Mouse (Mus musculus) lung, postnatal 4 days (tissue): ENCODE measurements around the gene Fgg.

Experiments used
- DNase-seq, 2 experiments: peaks; one replicate each; pipeline ENCODE4 v3.0.0; 2021

Gene Fgg

DNA sequence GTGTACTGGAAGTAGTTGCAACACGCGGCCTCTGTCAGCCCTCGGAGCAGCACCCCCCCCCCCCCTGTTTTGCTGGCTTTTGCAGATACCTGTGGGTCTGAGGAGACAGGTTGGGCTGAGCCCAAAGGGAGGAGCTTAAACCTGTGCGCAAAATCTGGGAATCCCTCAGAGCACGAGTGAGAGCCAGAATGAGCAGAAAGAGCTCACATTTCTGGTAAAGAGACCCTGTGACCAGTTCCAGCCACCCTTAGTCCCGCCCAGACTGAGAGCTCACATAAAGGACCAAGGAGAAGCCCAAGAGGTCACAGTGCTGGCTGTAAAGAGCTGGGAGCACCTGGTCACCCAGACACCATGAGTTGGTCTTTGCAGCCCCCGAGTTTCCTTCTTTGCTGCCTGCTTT is at the start of gene Fgg:
TSS of gene Fgg (plus strand) at position 168 of the 400 bp plus-strand sequence.
- no peak for DNase-seq

DNA sequence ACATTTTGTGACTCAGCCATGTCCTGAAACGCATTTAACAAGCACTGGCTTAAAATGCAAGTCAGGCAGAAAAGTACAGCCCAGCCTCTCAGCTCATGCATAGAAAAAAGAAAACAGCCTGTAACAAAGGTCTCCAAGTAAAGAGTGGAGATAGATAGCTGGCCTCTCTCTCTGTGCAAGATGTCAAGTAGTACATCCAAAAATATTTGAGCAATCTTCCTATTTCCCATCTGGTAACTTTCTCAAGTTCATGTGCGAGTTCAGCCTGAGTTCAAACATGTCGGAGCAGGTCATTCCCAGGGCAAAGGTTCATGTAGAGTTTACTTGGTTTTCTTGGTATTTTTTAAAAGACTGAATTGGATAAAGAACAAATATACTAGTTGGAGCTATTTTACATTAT is 36.5 kb upstream of the Fgg start:
- no peak for DNase-seq

DNA sequence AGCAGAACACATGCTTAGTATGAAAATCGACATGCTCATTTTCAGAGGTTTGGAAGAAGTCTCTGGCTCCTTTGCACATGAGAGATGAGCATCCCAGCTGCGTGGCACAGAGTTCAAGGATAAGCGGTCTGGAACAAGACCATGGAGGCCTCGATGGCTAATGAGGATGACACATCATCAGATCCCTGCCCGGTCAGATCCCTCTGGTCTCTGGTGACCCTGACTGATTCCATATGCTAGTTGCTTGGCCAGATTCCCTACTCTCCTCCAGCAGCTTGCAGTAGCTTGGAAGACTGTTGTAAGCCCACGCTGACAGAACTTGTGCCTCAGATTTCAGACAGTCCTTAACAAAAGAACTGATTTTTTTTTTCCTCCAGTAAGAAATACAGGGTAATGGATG is 26.7 kb upstream of the Fgg start:
- peak; percentile 77 to 88 for DNase-seq

DNA sequence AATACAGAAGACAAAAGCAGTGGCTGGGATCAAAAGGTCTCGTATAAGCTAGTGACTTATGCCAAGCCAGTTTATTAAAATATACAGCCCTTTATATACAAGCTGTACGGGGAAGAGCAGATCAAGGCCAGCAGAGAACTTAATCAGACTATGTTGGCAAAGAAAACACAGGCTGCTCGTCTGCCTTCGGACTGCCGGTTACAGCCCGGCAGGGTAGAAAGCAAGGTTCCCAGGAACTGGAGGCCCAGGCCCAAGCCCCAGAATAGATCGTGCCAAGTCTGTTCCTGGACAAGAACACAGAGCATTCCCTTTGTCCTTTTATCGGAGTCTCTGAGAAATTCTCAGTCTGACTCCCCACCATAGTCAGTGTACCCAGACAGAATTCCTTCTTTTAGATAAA is 25.7 kb upstream of the Fgg start:
- DNase-seq = no peak

DNA sequence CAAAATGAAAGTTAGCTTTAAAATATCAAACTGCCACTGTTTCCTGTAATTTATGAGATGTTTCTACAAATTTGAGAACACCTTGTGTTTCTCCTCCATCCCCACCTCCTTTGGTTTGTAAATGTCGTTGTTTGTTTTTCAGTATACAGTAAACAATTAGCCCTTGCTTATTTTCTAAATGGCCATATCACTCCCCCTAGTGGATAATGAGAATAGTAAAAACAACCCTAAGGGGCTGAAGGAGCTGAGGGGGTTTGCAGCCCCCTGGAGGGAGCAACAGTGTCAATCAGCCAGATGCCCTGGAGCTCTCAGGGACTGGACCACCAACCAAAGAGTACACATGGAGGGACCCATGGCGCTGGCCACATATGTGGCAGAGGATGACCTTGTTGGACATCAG is 22.7 kb upstream of the Fgg start:
- no peak for DNase-seq

DNA sequence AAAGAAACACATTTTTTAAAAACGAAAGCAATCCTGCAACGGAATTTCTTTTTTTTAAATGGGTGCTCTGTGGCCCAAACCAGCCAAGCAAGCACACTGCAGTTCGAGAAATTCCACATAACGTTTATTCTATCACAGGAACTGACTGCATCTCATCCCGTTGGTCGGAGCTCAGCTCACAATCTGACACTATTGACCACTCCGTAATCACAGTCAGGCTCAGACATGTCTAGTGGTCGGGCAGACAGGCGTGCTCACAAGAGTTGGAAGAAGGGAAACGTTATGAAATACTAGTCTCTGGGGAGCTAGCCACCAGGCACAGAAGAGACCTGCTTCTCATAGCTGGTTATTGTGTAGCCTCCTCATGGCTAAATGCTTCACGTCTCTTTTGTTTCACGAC is 15.6 kb upstream of the Fgg start:
- DNase-seq = no peak

DNA sequence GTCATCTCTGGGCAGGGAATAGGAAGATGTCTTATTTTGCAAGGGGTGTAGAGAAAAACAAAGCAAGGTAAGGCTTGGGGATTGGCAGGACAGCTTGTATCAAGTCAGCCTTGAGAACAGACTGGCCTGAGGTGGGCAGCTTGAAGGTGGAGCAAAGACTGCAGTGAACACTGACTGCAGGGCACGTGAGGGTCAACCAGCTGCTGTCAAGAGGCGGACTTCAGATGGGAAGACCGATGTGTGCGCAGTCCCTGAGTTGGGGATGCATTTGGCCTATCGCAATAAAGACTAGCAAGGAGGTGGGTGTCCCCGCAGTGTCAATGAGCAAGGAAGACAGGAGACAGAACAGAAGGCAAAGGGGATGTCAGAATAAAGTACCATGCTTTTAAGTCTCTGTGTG is 14.6 kb upstream of the Fgg start:
- DNase-seq = no peak

DNA sequence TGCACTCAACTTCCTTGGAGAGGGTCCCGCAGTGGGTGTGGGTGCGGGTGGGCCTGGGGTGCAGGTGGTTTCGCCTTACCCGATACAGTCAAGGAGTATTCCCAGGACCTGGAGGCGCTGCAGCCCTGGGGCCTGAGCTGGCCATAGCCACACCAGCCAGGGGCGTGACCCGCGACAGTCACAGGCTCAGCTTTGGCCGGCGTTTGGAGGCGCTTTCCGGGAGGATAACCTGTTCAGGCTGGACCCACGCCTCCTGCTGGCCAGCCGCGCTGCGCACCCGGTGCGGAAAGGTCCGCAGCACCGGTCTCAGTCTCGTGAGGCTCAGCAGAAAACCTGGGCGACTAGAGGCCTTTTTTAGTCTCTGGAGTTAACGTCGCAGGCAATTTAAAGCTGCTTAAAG is 12.2 kb upstream of the Fgg start:
- peak; percentile 75 to 78 for DNase-seq

DNA sequence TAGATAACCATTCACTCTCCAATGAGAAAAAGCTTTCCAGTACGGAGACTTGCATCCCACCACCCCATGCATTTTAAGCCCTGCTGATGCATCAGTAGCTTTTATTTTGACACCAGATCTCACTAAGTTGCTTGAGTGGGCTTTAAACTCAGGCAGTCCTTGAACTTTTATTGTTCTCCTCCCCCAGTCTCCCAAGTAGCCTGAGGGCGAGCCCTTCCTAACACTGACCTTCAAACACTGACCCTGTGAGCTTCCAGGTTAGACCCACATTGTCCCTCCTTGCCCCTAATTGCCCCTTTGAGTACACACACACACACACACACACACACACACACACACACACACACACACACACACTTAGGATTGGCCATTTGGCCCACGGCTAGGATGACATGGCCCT is 10.9 kb upstream of the Fgg start:
- DNase-seq = no peak

DNA sequence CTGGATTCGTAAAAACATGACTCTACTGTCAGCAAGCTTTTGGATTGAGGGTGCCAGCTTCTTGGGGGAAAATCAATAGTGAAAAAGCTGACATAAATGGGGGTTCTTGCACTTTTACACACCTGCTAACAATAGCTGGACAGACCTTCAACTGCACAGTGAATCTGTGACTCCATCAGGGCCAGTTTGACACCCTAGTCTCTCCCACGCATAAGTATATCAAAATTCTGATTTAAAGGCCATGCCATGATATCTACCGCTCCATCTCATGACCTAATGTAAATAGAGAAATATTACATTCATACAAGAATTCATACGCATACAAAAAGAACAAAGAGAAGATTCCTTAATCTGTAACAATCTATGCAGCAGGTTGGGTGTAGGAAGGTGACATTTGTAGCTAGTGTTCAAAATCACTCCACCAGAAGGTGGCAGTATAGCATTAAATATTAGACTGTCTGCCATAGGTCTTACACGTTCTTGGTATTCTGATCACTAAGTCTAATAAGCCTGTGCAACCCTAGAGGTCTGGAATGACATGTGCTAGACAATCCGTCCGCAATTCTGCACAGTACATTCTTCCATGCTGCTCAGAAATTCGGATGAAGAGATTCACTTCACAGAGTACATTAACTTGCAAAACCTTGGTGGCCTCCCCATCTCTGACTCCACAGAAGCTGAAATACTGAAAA is 8.6 kb upstream of the Fgg start:
- peak in 1 of 2 experiments; percentile 39 for DNase-seq

DNA sequence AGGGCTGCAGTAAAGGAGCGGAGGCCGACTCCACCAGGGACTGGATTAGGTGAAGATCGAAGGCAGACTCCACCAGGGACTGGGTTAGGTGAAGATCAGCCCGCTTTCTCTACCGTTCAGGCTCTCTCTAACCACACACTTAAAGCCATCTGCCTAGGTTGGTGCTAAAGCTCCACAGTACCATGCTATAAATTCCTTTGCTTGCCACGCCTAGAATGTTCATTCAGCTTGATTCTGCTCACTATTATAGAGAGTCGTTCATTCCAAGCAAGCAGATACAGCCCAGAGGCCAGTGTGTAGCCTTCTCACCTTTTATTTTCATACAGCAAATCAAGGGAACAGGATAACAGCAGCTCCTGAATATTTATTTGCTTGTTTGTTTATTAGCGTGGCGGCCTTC is 7.5 kb upstream of the Fgg start:
- no peak for DNase-seq

DNA sequence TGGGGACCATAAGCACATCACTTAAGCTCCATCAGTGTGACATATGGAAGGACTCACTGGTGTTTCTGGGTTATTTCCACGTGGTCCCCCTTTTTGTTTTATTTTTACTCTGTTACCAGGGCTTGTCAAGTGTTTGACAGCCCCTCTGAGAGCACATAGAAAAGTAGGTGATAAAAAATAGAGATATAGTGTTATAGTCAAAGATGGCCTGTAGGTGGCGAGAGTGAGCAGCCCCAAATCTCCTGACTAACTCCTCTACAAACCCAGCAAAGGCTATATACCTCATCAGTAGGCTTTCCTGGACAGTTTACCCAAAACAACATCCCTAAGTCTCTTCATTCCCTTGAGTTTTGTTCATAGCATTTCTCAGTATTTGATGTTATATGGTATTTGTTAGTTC is 5.3 kb upstream of the Fgg start:
- peak in 1 of 2 experiments; percentile 28 for DNase-seq

DNA sequence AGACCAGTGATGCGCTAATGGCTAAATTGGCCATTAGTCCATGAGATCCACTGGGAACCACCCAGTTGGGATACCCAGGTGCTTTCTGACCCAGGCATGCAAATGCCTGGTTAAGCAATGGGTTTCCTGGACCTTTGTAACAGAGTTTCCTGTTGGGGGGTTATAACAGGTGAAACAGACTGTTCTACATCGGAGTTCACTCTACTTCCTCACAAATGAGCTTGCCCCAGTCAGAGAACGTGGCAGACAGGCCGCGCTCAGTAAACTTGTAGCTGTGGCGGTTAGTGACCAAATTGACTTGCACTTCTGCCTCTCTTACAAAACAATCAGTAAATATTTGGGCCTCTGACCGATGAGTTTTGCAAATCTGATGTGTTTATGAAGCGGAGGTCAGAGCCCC is 4.5 kb upstream of the Fgg start:
- no peak for DNase-seq

DNA sequence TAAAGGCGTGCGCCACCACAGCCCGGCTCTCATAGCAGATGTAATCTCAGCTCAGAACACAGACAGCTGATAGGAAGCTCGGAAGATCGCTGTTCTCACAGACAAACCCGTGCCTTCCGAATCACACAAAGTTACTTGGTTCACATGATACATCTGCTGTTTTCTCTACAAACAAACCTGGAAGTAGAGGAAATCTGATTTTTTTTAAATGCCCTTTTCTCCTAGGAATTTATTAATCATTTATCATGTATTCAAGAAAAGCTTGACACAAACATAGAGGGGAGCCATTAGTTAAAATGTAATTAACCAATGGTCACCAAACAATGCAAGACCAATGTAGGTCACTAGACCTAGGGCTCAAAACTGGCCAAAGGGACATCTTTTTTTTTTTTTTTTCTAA is 2.7 kb upstream of the Fgg start:
- no peak for DNase-seq

DNA sequence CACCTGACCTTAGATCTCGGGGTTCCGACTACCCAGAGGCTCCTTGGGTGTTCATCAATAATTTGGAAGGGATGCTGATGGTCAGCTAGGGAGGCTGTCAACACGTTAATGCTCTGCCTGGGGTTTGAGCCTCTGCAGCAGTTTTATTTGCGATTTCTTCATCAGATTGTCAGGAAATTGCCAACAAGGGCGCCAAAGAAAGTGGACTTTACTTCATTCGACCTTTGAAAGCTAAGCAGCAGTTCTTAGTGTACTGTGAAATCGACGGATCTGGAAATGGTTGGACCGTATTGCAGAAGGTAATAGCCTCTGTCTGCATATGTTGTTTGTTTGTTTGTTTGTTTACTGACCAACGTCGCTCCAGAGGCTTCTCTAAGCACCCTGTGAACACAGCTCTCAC is 2.8 kb downstream of the Fgg start:
- DNase-seq = no peak

DNA sequence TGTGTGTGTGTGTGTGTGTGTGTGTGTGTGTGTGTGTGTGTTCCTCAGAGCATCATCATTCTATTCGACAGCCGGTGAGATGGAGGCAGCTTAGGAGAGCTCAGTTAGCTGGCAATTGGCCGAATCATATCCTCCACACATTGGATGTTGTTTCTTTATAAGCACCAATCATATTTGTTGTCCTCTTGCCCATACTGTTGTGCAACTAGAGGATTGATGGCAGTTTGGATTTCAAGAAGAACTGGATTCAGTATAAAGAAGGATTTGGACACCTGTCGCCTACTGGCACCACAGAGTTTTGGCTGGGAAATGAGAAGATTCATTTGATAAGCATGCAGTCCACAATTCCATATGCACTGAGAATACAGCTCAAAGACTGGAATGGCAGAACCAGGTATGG is 3.6 kb downstream of the Fgg start:
- no peak for DNase-seq

DNA sequence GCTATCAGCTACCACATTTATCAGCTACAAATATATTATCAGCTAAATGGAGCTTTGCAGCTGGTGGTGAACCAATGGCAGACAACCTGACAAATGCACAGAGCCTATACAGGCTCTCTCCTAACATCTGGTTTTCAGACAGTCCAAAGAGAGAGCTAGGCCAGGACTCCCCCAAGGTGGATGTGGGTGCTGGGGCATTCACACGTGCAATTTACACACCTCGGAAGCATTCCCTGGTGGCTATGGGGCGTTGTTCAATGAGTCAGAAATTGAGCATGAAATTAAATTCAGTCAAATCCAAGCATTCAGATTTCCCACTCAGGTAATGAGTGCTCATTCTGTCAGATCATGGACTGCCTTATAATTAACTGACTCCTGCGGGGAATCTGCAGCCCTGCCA is 4.0 kb downstream of the Fgg start:
- no peak for DNase-seq

DNA sequence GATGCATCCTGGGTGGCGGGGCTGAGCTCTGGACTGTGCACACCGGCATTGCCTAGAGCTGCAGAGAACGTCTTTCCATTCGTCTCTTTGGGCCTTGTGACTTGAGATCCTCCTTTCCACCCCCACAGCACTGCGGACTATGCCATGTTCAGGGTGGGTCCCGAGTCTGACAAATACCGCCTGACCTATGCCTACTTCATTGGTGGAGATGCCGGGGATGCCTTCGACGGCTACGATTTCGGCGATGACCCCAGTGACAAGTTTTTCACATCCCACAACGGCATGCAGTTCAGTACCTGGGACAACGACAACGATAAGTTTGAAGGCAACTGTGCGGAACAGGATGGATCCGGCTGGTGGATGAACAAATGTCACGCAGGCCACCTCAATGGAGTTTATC is 5.1 kb downstream of the Fgg start:
- no peak for DNase-seq

DNA sequence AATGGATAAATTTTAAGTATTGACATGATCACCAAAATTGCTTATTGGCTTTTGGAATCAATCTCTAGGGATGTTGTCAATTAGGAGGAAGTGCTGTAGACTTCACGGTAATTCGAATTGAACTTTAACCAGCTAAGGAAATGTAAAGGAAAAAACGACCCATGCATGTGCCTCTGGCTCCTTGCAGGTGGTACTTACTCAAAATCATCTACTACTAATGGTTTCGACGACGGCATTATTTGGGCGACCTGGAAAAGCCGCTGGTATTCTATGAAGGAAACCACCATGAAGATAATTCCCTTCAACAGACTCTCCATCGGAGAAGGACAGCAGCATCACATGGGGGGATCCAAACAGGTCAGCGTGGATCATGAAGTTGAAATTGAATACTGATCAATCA is 6.4 kb downstream of the Fgg start:
- DNase-seq = no peak

DNA sequence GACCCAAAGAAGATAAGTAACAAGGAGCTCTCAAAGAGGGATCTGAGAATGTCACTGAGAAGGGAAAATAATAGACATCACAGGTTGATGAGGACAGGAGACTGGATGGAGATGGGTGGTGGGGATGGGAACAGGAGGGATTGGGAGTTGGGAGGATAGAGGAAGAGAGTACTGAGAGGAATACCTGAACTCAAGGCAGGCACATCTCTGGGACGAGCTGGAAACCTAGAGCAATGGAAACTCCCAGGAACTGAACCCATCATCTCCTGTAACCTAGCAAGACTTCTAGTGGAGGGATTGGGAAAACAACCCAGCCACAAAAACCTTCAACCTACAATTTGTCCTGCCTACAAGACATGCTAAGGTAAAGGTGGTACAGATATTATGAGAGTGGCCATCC is 8.7 kb downstream of the Fgg start:
- DNase-seq = no peak

DNA sequence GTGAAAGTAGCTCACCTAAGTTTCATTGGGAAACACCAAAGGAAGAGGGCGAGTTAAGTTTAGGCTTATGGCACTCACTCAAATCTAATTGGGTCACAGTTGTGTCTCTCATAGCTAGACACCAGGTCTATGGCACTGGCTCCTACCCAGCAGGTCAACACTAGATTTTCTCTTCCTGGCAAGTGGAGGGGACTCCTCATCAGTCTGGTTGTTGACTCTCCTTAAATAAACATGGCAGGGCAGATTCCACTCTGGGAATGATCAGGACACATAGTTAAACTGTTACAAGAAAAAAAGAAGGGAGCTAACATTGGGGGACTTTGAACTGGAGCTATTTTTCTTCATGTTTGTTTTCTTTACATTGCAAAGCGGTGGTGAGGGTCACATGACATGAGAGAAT is 12.9 kb downstream of the Fgg start:
- DNase-seq = no peak

DNA sequence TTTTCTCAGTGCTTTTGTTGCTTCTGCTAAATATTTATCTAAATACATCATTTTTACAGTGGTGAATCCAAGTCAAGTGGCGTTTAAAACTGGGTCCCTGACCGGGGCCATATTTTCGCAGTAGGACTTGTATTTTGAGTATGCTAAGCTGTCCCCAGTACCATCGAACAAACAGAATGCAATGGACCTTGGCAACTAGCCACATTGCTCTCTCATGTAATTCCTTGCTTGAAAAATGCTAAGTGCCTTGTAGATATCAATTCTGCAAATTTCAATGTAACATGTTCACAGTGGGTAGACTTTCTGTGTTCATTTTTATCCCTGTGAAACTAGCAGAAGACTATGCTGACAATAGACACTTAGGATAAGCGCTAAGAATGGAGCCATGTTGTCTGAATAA is 13.7 kb downstream of the Fgg start:
- DNase-seq = no peak

DNA sequence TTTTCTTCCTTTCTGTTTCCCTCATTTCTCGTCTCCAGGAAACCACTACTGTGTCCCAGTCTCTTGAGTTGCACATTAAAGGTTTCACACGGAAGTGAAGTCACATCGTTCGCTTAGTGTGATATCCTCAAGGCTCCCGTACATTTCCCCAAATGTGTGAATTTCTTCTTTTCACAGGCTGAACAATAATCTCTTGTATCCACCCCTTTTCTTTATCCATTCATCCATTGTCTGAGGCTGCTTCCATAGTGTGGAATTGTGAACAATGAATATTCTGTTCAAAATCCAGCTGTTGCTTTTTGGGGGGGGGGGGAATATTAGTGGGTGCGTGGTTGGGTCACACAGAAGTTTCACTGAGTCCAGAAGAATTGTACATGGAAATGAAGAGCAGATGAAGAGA is 17.5 kb downstream of the Fgg start:
- no peak for DNase-seq

DNA sequence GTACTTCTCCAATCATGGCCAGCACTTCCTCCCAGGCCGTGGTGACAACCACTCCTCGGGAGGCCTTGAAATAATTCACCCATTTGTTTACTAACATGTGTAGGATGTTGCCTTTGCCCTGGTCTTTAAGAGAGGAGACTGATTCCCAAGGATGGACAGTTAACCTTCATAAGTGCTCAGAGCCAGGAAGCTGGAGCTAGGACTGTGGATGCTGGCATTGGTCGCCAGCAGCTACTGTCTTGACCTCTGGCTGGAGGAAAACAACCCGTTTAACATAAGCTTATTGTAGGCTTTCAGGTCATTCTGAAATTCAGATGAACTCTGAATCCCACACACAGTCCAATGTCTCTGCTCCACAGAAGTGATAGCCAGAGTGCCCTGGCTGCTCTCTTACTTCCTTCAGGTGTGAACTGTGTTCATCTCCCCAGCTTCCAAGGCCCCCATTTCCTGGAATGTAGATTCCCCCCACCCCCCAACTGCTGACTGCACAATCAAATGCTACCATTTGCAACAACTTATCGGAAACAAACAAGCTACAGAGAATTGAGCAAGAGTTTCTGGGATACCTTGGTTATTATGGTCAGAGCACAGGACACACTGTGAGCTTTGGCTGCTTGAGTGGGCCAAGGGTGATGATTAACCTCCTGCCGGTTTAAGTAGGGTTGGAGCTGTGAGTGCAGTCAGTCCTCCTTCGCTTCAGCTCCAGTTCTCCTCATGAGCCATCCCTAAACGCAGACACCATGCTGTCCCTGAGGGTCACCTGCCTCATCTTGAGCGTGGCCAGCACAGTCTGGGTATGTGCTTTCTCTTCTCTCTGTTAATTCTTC is 18.2 kb downstream of the Fgg start, which contains the start of gene Fga:
TSS of gene Fga (plus strand) at position 602 of the 827 bp plus-strand sequence.
- no peak for DNase-seq
